Mouse (Mus musculus) cerebellum, adult 2 months (tissue): Measurements from ENCODE around the gene Fkrp. TPM values are rescaled to one million over a fixed set of nuclear protein-coding genes. Genes with fewer than 3 reads are reported as not detected.

Experiments
- DNase-seq, 2 experiments: peaks; one replicate each; pipeline ENCODE4 v3.0.0; 2021
- H3K27ac ChIP-seq: fragments of 200-500 bp; 2 replicates; pipeline ENCODE4 v1.5.1; 2012; ENCODE audit warnings: low read length, control low read depth, inconsistent platforms; ENCODE audit not compliant: insufficient read depth
- H3K27me3 ChIP-seq: fragments of 200-500 bp; 2 replicates; pipeline ENCODE4 v1.6.1; 2012; ENCODE audit warnings: inconsistent platforms, mild to moderate bottlenecking, low read length, moderate library complexity; ENCODE audit not compliant: control insufficient read depth, insufficient read depth
- H3K4me1 ChIP-seq: fragments of 200-500 bp; 2 replicates; pipeline ENCODE4 v1.6.1; 2011; ENCODE audit warnings: low read length; ENCODE audit not compliant: control insufficient read depth, insufficient read depth
- H3K4me3 ChIP-seq: fragments of 200-500 bp; replicated peaks from 2 replicates; pipeline ENCODE3; 2011; ENCODE audit warnings: mild to moderate bottlenecking, low read depth, low read length, control low read depth; ENCODE audit not compliant: insufficient read depth
- CTCF ChIP-seq: fragments of 200-500 bp; IDR thresholded peaks from 2 replicates; pipeline ENCODE4 v1.5.1; 2011; ENCODE audit warnings: low read depth, mild to moderate bottlenecking, control low read depth, low read length, moderate library complexity, borderline replicate concordance; ENCODE audit not compliant: insufficient read depth
- POLR2A ChIP-seq: fragments of 200-500 bp; IDR thresholded peaks from 2 replicates; pipeline ENCODE4 v1.6.1; 2011; ENCODE audit warnings: low read length, control low read depth, borderline replicate concordance; ENCODE audit not compliant: insufficient read depth
- WGBS: fragments of 180-500 bp; shearing (Covaris S2); methylation state at CpG from one replicate; pipeline ENCODE4 v1.1.7; 2018; 5-methylcytosine and 5-hydroxymethylcytosine counted together
- polyA plus RNA-seq: library from polyadenylated mRNA; depleted of rRNA; stranded (reverse); fragments of >200 nt; gene quantifications from 2 replicates; pipeline ENCODE4 v1.2.3, GENCODE M21; 2012; rRNA removed

Fkrp gene
- polyA plus RNA-seq, 1 experiment = 38.9 TPM

DNA sequence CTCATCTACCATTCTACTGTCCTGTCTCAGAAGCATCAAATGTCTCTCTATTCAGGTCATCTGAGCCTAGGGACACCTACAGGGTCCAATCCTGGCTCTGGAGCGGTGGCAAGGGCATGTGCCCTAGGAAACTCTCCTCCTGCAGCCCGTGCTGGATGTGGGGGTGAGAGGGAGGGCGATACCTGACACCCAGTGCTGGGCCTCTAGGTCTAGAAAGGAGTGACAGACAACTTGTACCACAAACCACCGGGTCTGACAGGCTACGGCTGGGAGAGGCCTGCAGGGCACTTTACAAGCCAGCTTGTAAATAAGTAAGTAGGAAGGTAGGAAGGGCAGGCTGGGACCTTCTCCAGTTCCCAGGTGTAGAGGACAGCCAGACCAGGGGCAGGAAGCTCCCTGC lies 40.6 kb downstream of the Fkrp start:
- H3K27ac ChIP-seq = no peak overlapping the region
- DNase-seq = no peak
- H3K27me3 ChIP-seq = no peaks in the 10 kb centered on the region
- WGBS = 69% methylated on average over 5 of the region's 5 CpGs
- H3K4me1 ChIP-seq = no peaks in the 10 kb centered on the region
- TF ChIP-seq POLR2A = no peak
- TF ChIP-seq CTCF = no peak
- no peak overlapping the region for H3K4me3 ChIP-seq

- Histone ChIP-seq H3K4me1 (no peaks in the 10 kb centered on the region), H3K27me3 (no peaks in the 10 kb centered on the region), H3K4me3 (no peak overlapping the region), H3K27ac (no peak overlapping the region)
- WGBS = 32% methylated on average over 2 of the region's 2 CpGs
- TF ChIP-seq CTCF (no peak), POLR2A (no peak)
- DNase-seq = no peak
Measured at GRCm38 (mm10) chr7:16766443-16766842, 50.1 kb downstream of the Fkrp start.

DNA sequence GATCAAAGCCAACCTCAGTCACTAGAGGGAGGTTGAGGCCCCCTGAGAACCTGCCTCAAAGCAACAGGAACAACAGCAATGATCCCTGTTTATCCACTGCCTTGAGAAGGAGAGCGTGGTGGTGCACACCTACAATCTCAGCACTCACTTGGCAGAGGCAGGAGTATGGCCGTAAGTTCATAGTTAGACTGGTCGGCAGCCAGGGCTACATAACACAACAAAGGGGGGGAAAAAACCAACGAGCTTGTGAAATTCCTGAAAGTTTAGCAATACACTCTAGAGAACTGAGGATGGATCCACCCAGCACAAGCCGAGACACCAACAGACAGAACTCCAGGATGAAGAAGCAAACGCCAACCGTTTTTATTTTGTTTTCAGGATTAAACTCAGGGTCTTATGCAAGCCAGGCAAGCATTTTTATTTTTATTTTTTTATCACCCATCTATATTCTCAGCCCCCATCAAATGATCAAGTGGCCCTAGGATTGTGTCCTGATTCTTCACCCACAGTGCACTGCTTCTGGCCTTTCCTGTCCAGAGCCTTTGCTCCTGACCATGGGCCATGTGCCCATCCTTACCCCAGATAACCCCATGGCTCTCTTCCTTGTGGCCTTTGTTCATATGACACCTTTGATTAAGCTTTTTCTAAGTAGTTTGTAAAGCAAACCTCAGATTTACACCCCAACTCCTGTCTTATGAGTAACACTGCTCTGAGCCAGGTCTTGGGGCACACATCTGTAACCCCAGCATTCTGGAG lies 52.9 kb downstream of the Fkrp start:
- TF ChIP-seq POLR2A = no peak
- TF ChIP-seq CTCF = no peak
- H3K27ac ChIP-seq = no peak overlapping the region
- H3K4me3 ChIP-seq = no peak overlapping the region
- DNase-seq = no peak
- 85% methylated on average over 7 of the region's 7 CpGs for WGBS
- no peaks in the 10 kb centered on the region for H3K27me3 ChIP-seq
- no peaks in the 10 kb centered on the region for H3K4me1 ChIP-seq

DNA sequence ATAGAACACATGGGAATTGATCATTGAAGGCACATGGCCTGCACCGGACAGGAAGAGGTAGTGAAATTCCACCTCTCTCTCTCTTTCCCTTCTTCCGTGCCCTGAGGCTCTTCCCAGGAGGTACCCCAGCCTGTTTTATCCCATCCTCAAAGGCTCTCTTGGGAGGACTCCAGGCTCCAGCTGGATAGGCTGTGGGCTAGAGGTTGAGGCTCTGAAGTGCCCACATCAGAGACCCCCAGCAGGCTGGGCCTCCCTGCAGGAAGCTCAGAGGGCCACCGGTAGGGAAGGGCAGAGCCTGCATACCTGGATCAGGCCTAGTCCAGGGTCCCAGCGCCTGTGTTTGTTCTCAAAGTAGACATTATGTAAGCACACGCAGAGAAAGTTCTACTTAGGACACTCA lies 54.9 kb downstream of the Fkrp start:
- H3K27me3 ChIP-seq = no peaks in the 10 kb centered on the region
- H3K4me1 ChIP-seq = no peaks in the 10 kb centered on the region
- TF ChIP-seq CTCF (no peak), POLR2A (no peak)
- DNase-seq = no peak
- WGBS = 57% methylated on average over 5 of the region's 5 CpGs
- no peak overlapping the region for H3K4me3 ChIP-seq
- H3K27ac ChIP-seq = no peak overlapping the region

DNA sequence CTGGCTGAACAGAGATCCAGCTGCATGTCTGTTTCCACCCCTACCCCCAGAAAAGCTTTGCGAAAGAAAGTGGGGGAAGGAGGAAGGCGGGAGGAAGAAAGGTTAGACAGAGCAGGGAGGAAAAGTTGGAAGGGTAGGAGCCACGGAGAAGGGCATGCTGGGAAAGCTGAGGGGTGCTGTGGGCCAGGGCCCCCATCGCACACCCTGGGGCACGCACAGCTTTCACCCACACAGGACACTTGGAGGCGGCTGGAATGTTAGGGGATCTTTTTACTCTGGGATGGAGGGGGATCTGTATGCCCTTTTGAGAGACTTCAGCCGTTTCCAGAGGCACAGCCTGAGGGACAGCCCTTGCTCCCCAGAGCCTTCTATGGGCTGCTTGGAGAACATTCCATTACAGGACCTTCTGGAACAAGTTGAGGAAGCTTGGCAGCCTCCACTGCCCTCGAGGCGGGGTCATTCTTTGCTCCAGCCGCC lies 55.5 kb downstream of the Fkrp start:
- no peak for DNase-seq
- TF ChIP-seq CTCF (no peak), POLR2A (no peak)
- Histone ChIP-seq H3K4me1 (no peaks in the 10 kb centered on the region), H3K27ac (no peak overlapping the region), H3K4me3 (no peak overlapping the region), H3K27me3 (no peaks in the 10 kb centered on the region)
- WGBS = 43% methylated on average over 10 of the region's 10 CpGs

- Histone ChIP-seq H3K4me1 (no peaks in the 10 kb centered on the region), H3K27me3 (no peaks in the 10 kb centered on the region), H3K27ac (no peak overlapping the region), H3K4me3 (no peak overlapping the region)
- TF ChIP-seq CTCF (no peak), POLR2A (no peak)
- no peak for DNase-seq
- WGBS = 27% methylated on average over 8 of the region's 8 CpGs
Measured at GRCm38 (mm10) chr7:16760292-16760691, 56.2 kb downstream of the Fkrp start.

Other genes starting within 250 kb of the Fkrp start
- 52.0 and 55.3 TPM in 2 replicates for gene Arhgap35, start 201.7 kb downstream of the Fkrp start, polyA plus RNA-seq
- 0.08 TPM in 1 of 2 replicates, not detected in the other for gene Ceacam15, start 141.0 kb downstream of the Fkrp start, polyA plus RNA-seq
- not detected in 2 replicates for gene Ceacam9, start 94.8 kb downstream of the Fkrp start, polyA plus RNA-seq
- gene Ap2s1, start 78.3 kb downstream of the Fkrp start, polyA plus RNA-seq = 424 and 454 TPM in 2 replicates
- gene Slc1a5, start 35.4 kb downstream of the Fkrp start, polyA plus RNA-seq = 3.5 and 4.0 TPM in 2 replicates
- 158 and 160 TPM in 2 replicates for gene Strn4, start 843 bp downstream of the Fkrp start, polyA plus RNA-seq
- gene Prkd2, start 26.2 kb upstream of the Fkrp start, polyA plus RNA-seq = 6.5 and 7.5 TPM in 2 replicates
- gene Dact3, start 58.6 kb upstream of the Fkrp start, polyA plus RNA-seq = 60.8 and 68.2 TPM in 2 replicates
- 10.0 and 14.0 TPM in 2 replicates for gene Gng8, start 75.1 kb upstream of the Fkrp start, polyA plus RNA-seq
- 0.11 TPM in 2 replicates for gene Ptgir, start 89.8 kb upstream of the Fkrp start, polyA plus RNA-seq
- 1,355 and 1,504 TPM in 2 replicates for gene Calm3, start 107.4 kb upstream of the Fkrp start, polyA plus RNA-seq
- 135 and 136 TPM in 2 replicates for gene Pnmal2, start 128.0 kb upstream of the Fkrp start, polyA plus RNA-seq
- 27.4 and 29.9 TPM in 2 replicates for gene Pnmal1, start 142.9 kb upstream of the Fkrp start, polyA plus RNA-seq
- 33.2 and 34.4 TPM in 2 replicates for gene Gm42372, start 166.4 kb upstream of the Fkrp start, polyA plus RNA-seq
- gene Ccdc8, start 176.0 kb upstream of the Fkrp start, polyA plus RNA-seq = 0.87 and 1.2 TPM in 2 replicates
- 306 and 336 TPM in 2 replicates for gene Ppp5c, start 211.2 kb upstream of the Fkrp start, polyA plus RNA-seq
- 2.1 and 4.2 TPM in 2 replicates for gene Hif3a, start 245.7 kb upstream of the Fkrp start, polyA plus RNA-seq